8 mouse cellular contexts compared by ENCODE assay signal in the genomic region with DNA sequence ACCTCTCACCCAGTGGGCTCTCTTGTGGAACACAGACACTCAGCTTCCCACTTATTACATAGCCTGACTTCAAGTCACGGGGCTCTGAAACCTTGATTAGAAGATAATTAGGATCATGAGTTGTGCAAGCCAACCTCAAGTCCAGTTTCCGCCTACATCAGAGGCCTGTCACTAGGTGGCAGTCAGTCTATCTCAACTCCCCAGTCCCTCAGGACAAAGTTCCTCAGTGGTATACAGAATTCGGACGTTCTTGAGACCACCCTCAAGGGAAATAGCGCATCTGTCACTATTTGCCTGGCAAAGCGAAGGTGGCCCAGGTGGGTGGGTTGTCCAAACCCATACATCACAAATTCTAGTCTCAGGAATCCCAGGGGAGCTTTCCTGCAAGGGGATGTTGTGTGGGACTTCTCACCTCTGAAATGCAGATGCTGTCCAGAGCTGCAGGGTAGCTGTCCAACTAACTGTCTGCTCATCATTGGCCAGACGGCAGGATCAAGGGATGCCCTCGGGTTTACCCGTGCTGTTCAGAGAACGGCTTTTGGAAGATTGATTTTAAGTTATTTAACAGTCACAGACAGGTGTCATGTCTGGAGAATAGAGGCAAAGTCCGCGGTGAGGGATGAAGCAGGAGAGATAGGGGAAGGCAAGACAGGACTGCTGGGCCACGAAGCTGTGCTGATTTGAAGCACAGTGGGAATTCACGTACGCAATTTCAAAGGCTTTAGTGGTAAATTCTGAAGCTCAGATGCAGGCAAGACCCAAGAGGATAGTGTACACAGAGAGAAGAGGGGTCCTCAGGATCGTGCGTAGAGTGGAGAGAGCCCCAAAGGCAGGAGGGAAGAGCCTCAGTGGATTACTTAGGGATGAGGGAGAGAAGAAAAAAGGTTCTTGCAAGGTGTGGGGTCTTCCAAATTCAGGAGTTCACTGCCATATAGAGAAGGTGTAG. TPM values are rescaled to one million over a fixed set of nuclear protein-coding genes. Genes with fewer than 3 reads are reported as not detected.
A peak's percentile ranks its signal among the peaks of the same experiment; 100 is the strongest.
DNase-seq lines count a peak whose midpoint lies in the region; ATAC-seq and TF ChIP-seq lines count a peak whose summit lies in the region.

No protein-coding gene starts in this region.

- no peaks in the 10 kb centered on the region for H3K9me3 ChIP-seq in neural tube, embryonic 11.5 days (ENCODE audit: control insufficient read depth, low read length)
- no peaks in the 10 kb centered on the region for H3K9me3 ChIP-seq in heart, embryonic 16.5 days (replicated peaks; ENCODE audit: control insufficient read depth, low read length)
- no peaks in the 10 kb centered on the region for H3K9me3 ChIP-seq in limb, embryonic 10.5 days (replicated peaks)

- intact Hi-C loops in left cerebral cortex, postnatal 25 days (cut with DNase I) = loop anchor here (2.0 to 5.0 kb wide), 2 partner anchors 67 to 157 kb away; no protein-coding TSS in a partner anchor

- peaks cover 34% of the 10 kb centered on the region for H3K79me2 ChIP-seq in myocyte (ENCODE audit: control insufficient read depth, insufficient read depth)

- H3K27ac ChIP-seq in neural tube, embryonic 11.5 days (ENCODE audit: low read depth, low read length) = no peak overlapping the region
- no peak overlapping the region for H3K27ac ChIP-seq in heart, embryonic 16.5 days (ENCODE audit: low read length)
- peak overlapping the region; percentile 100; the same call in 1 of the 2 replicates for H3K27ac ChIP-seq in limb, embryonic 10.5 days

- TF ChIP-seq POLR2A in myocyte (IDR thresholded peaks at IDR 0.05; ENCODE audit: insufficient read length, low read depth) = no peak

- peak; percentile 21 for DNase-seq in neural tube, embryonic 11.5 days (ENCODE audit: low spot score)
- no peak for DNase-seq in neural tube, embryonic 10.5 days (ENCODE audit: extremely low spot score, low spot score)
- DNase-seq in cerebellum, adult 9-11 months = peak; percentile 61
- DNase-seq in limb, embryonic 10.5 days (ENCODE audit: low spot score) = no peak
- DNase-seq in left cerebral cortex, postnatal 25 days (ENCODE audit: low spot score in 2 of 2) = no peak
- no peak for DNase-seq in layer of hippocampus, adult 8-10 months (ENCODE audit: low spot score in 2 of 2)

- peak overlapping the region; percentile 91 for H3K4me3 ChIP-seq in neural tube, embryonic 11.5 days (ENCODE audit: low read depth, low read length)
- peak overlapping the region; percentile 93 for H3K4me3 ChIP-seq in heart, embryonic 16.5 days (ENCODE audit: low read length)
- peak overlapping the region; percentile 91 for H3K4me3 ChIP-seq in limb, embryonic 10.5 days
- H3K4me3 ChIP-seq in myocyte = peak overlapping the region; percentile 67

- WGBS in neural tube, embryonic 11.5 days = 31% methylated on average over 17 of the region's 17 CpGs
- WGBS in heart, embryonic 16.5 days = 22% methylated on average over 17 of the region's 17 CpGs
- 30% methylated on average over 17 of the region's 17 CpGs for WGBS in limb, embryonic 10.5 days

- no peak for ATAC-seq in neural tube, embryonic 11.5 days (ENCODE audit: insufficient read depth, low FRiP score, low TSS enrichment)
- no peak for ATAC-seq in heart, embryonic 16.5 days (replicated peaks; ENCODE audit: extremely low read depth, insufficient read depth, low FRiP score)

- H3K4me2 ChIP-seq in neural tube, embryonic 11.5 days (ENCODE audit: low read depth) = peak overlapping the region; percentile 76
- peak overlapping the region; percentile 79 for H3K4me2 ChIP-seq in heart, embryonic 16.5 days (ENCODE audit: low read depth, low read length)
- peak overlapping the region; percentile 88 for H3K4me2 ChIP-seq in myocyte (ENCODE audit: low read depth)

- no peaks in the 10 kb centered on the region for H3K27me3 ChIP-seq in neural tube, embryonic 11.5 days (ENCODE audit: control insufficient read depth, insufficient read depth, low read length)
- no peaks in the 10 kb centered on the region for H3K27me3 ChIP-seq in heart, embryonic 16.5 days (ENCODE audit: control insufficient read depth, insufficient read depth, low read length)
- no peaks in the 10 kb centered on the region for H3K27me3 ChIP-seq in limb, embryonic 10.5 days (ENCODE audit: low read depth, poor library complexity, severe bottlenecking)
- H3K27me3 ChIP-seq in myocyte (ENCODE audit: control insufficient read depth, insufficient read depth, insufficient read length) = no peaks in the 10 kb centered on the region

- H3K4me1 ChIP-seq in neural tube, embryonic 11.5 days (ENCODE audit: control insufficient read depth, insufficient read depth, low read length) = peaks cover 17% of the 10 kb centered on the region
- H3K4me1 ChIP-seq in heart, embryonic 16.5 days (ENCODE audit: control insufficient read depth, insufficient read depth, low read length) = peaks cover 34% of the 10 kb centered on the region
- H3K4me1 ChIP-seq in limb, embryonic 10.5 days = peaks cover 45% of the 10 kb centered on the region

- 0 out of 2 replicates have a peak, but pooled peaks cover 3% of the 10 kb centered on the region for H3K36me3 ChIP-seq in neural tube, embryonic 11.5 days (ENCODE audit: control insufficient read depth, insufficient read depth, low read length)
- H3K36me3 ChIP-seq in heart, embryonic 16.5 days (ENCODE audit: control insufficient read depth, insufficient read depth) = peaks cover 2% of the 10 kb centered on the region; the same call in 1 of the 2 replicates
- H3K36me3 ChIP-seq in limb, embryonic 10.5 days = peaks cover 35% of the 10 kb centered on the region
- H3K36me3 ChIP-seq in myocyte (ENCODE audit: control insufficient read depth, insufficient read depth) = peaks cover 5% of the 10 kb centered on the region

- no peak overlapping the region; the same call in 1 of the 2 replicates for H3K9ac ChIP-seq in neural tube, embryonic 11.5 days (ENCODE audit: low read length)
- H3K9ac ChIP-seq in heart, embryonic 16.5 days (ENCODE audit: low read length) = peak overlapping the region; percentile 97

- H3ac ChIP-seq in myocyte (ENCODE audit: control insufficient read depth, insufficient read length) = no peak overlapping the region

TF ChIP-seq in myocyte, 11 proteins besides CTCF, POLR2A, EP300 and RAD21:
- TF ChIP-seq E2F4 (IDR thresholded peaks at IDR 0.05; ENCODE audit: insufficient read depth) (no peak), TCF3 (IDR thresholded peaks at IDR 0.05; ENCODE audit: insufficient read length, low read depth) (no peak), CEBPB (IDR thresholded peaks at IDR 0.05; ENCODE audit: insufficient read depth, poor library complexity, severe bottlenecking) (no peak), USF1 (IDR thresholded peaks at IDR 0.05; ENCODE audit: low read depth) (no peak), MYOG (IDR thresholded peaks at IDR 0.05; ENCODE audit: control insufficient read depth in 1 of 3, insufficient read depth in 1 of 3, insufficient read length in 2 of 3, low read depth in 2 of 3) (no peak), REST (IDR thresholded peaks at IDR 0.05; ENCODE audit: insufficient read depth, insufficient read length) (no peak), TCF12 (IDR thresholded peaks at IDR 0.05; ENCODE audit: insufficient read depth, poor library complexity, severe bottlenecking) (no peak), POLR2AphosphoS2 (IDR thresholded peaks at IDR 0.05; ENCODE audit: insufficient read length, low read depth) (no peak), MAX (IDR thresholded peaks at IDR 0.05; ENCODE audit: low read depth) (no peak), SRF (IDR thresholded peaks at IDR 0.05; ENCODE audit: control insufficient read depth, insufficient read length, low read depth) (no peak), MYOD1 (IDR thresholded peaks at IDR 0.05; ENCODE audit: control insufficient read depth in 1 of 3, insufficient read length in 2 of 3, low read depth in 2 of 3) (no peak)

RNA-seq across cellular contexts. Expression of gene Plcg1, which starts 1.0 kb away (rescaled TPM):
- 74.8 and 80.6 TPM in 2 replicates for polyA plus RNA-seq in neural tube, embryonic 11.5 days (2014; fragmentation: Nextera tagmentation; extraction: Ambion mirVana)
- 26.4 and 32.0 TPM in 2 replicates for polyA plus RNA-seq in heart, embryonic 16.5 days (2015; fragmentation: Nextera tagmentation; extraction: Ambion mirVana)
- polyA plus RNA-seq in limb, embryonic 10.5 days (2016; fragmentation: Nextera tagmentation; extraction: Ambion mirVana) = 76.7 and 93.9 TPM in 2 replicates
- polyA plus RNA-seq in myocyte (2012; fragmentation: generic; extraction: Trizol) = 36.6 TPM
- 100 to 1,000 TPM; 102 to 111 TPM for total RNA-seq in left cerebral cortex, postnatal 25 days (2021)
- total RNA-seq in layer of hippocampus, adult 8-10 months (2022) = 100 to 1,000 TPM; 103 to 107 (median 105) TPM

Comparison
In these comparisons a context has a peak if more than half of its experiments do, and no peak if none do; other contexts are left out.
1. DNase-seq: peak in neural tube, embryonic 11.5 days (single experiment) and cerebellum, adult 9-11 months (single experiment); none in neural tube, embryonic 10.5 days (single experiment), limb, embryonic 10.5 days (single experiment), left cerebral cortex, postnatal 25 days (0 of 2) and layer of hippocampus, adult 8-10 months (0 of 2).
2. Peak in every context shown above with its lines, with median percentiles within 50 percentile points of each other: H3K4me2 ChIP-seq and H3K4me3 ChIP-seq.